Mouse (Mus musculus): ENCODE results near the gene Uroc1.

Gene Uroc1

GRCm38 (mm10) chr6:90350011-90350410 is 16.9 kb downstream of the Uroc1 start:
- no peak for DNase-seq (ENCODE audit: low spot score in 2 of 2)

- no peak for DNase-seq (ENCODE audit: low spot score in 2 of 2)
Observed at GRCm38 (mm10) chr6:90358142-90358541, 25.1 kb downstream of the Uroc1 start.

- no peak for DNase-seq (ENCODE audit: low spot score in 2 of 2)
Observed at GRCm38 (mm10) chr6:90359445-90359844, 26.4 kb downstream of the Uroc1 start.

GRCm38 (mm10) chr6:90360024-90360781 is 27.1 kb downstream of the Uroc1 start:
- DNase-seq (ENCODE audit: low spot score in 2 of 2): no peak

- no peak for DNase-seq (ENCODE audit: low spot score in 2 of 2)
Observed at GRCm38 (mm10) chr6:90360922-90361614, 28.0 kb downstream of the Uroc1 start.

DNA sequence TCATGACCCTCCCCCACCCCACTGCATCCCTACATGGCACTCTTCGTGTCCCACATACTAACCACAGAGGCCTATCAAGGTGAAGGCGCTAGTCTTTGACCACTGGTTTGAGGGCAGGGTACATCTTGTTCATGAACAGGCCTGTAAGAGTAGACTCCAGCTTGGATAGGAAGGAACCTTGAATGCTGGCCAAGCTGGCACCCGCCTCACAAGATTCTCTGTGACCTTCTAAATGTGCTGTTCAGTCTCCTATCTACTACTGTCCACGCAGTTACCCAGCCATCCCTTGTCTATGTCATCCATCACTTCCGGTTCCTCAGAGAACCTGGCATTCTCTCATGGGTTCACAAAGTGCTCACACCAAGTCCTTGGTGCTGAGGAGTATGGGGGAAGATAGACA is 30.2 kb downstream of the Uroc1 start:
- DNase-seq (ENCODE audit: low spot score in 2 of 2): no peak

- DNase-seq (ENCODE audit: low spot score in 2 of 2): peak; percentile 92 to 95
Observed at GRCm38 (mm10) chr6:90368976-90369724, 36.1 kb downstream of the Uroc1 start, which contains the start of gene Zxdc. Gene Zxdc, plus strand, starts transcription at chr6:90369492.

DNA sequence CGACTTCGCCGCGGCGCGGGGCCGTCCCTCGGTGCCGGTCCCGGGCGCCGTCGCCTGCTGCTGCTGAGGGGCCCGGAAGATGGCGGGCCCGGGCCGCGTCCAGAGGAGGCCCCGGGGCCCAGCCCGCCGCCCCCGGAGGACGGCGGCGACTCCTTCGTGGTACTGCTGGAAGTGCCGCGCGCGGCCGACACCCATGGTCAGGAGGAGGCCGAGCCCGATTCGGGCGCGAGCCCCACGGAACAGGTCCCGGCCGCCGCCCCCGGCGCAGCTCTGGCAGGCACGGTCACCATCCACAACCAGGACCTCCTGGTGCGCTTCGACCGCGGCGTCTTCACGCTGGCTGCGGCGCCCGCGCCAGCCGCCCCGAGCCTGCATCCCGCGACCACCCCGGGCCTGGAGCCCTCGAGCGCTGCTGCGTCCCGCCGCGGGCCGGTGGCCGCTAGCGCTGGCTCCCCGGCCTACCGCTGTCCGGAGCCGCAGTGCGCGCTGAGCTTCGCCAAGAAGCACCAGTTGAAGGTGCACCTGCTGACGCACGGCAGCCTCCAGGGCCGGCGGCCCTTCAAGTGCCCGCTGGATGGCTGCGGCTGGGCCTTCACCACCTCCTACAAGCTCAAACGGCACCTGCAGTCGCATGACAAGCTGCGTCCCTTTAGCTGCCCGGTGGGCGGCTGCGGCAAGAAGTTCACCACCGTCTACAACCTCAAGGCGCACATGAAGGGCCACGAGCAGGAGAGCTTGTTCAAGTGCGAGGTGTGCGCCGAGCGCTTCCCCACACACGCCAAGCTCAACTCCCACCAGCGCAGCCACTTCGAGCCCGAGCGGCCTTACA is 36.9 kb downstream of the Uroc1 start:
- peak; percentile 27 to 30 for DNase-seq (ENCODE audit: low spot score in 2 of 2)

GRCm38 (mm10) chr6:90374647-90375046 is 41.6 kb downstream of the Uroc1 start:
- no peak for DNase-seq (ENCODE audit: low spot score in 2 of 2)

DNA sequence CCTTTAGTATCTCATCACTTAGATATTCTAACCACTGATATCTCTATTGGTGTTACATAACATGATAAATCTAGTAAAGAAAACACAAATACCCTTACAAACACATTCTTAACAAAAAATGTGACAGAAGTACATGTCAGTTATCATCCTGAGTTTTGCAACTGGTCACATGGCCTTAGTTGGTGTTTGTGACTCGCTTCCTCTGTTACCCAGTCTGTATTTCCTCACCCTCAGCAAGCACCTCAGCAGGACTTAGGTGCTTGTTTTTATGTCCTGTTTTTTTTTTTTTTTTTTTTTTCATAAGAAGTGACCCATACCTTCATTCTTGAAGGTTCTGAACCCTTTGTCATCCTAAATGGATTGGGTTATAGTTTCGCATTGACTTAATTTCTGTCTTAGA is 44.6 kb downstream of the Uroc1 start:
- DNase-seq (ENCODE audit: low spot score in 2 of 2): no peak

GRCm38 (mm10) chr6:90381465-90381864 is 48.4 kb downstream of the Uroc1 start:
- DNase-seq (ENCODE audit: low spot score in 2 of 2): no peak

GRCm38 (mm10) chr6:90390629-90391028 is 57.5 kb downstream of the Uroc1 start:
- DNase-seq (ENCODE audit: low spot score in 2 of 2): no peak

- DNase-seq (ENCODE audit: low spot score in 2 of 2): no peak
Observed at GRCm38 (mm10) chr6:90393948-90394347, 60.9 kb downstream of the Uroc1 start.

GRCm38 (mm10) chr6:90395751-90396150 is 62.7 kb downstream of the Uroc1 start:
- DNase-seq (ENCODE audit: low spot score in 2 of 2): no peak

DNA sequence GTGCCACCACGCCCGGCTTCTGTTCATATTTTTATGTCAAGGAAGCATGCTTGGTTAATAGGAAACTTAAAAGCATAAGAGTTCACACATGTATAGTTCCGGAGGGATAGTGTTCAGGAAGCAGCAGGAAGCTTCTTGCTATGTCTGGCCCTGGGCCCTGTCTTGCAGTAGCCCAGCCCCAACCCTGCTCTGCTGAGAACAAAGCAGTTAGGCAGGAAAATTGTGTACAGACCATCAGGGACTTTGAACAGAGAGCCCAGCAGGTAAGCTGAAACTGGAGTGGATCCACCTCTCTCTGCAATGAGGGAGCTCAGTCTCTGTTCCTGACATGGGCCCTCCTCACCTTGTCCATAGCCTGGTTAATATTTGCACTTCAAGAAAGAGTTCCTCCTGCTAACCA is 64.2 kb downstream of the Uroc1 start:
- no peak for DNase-seq (ENCODE audit: low spot score in 2 of 2)

DNA sequence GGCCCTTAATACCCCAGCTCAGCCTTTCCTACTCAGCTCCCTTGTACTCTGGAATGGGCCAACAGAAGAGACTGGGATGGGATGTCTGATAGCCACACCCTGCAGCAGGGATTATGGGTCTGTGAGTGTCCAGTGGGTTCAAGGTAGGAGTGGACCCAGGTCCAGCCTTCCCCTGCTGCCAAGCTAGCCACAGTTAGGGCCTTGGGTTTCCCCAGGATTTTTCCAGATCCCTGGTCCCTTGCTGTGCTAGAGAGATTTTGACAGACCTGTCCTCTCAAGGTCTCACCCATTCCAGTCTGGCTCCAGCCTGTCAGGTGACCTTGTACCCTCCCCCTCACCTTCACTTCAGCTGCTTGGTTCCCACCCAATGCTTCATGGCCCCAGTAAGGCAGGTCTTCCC is 75.5 kb downstream of the Uroc1 start:
- no peak for DNase-seq (ENCODE audit: low spot score in 2 of 2)

- DNase-seq (ENCODE audit: low spot score in 2 of 2): no peak
Observed at GRCm38 (mm10) chr6:90410972-90411371, 77.9 kb downstream of the Uroc1 start.

DNA sequence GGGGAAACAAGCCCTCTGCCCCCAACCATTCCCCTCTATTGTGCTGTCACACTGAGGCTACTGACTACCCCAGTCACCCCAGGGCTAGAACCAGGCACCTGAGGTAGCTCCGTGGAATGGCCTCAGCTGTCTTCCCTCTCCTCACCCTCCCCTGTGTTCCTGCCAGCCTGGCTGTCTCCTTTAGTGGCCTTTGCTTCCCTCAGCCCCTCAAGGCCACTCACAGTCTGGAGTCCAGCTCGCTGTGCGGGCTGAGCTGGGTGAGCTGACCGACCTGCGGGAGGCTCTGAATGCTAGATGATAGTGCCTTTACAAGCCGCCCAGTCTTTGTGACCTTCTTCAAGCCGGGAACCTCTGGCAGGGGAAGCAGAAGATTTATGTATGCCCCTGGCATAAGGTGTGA is 78.8 kb downstream of the Uroc1 start:
- no peak for DNase-seq (ENCODE audit: low spot score in 2 of 2)

Measured in natural killer cell, adult 2 months (primary cell).